Mouse (Mus musculus): ENCODE measurements around the gene Chga.

- TF ChIP-seq POLR2A (IDR thresholded peaks at IDR 0.05; ENCODE audit: borderline replicate concordance, extremely low read depth, insufficient read depth, insufficient read length, poor library complexity, severe bottlenecking) (no peak), CTCF (IDR thresholded peaks at IDR 0.05; ENCODE audit: borderline replicate concordance, extremely low read depth, insufficient read depth, insufficient read length) (no peak)
Measured at GRCm38 (mm10) chr12:102610927-102611326, 56.2 kb downstream of the Chga start.
